Mouse (Mus musculus) stomach, postnatal 0 days (tissue): ENCODE results near the gene Trip11. TPM values are rescaled to one million over a fixed set of nuclear protein-coding genes. Genes with fewer than 3 reads are reported as not detected.

Experiments
- ATAC-seq: fragments of 200-750 bp; cut with Nextera tagmentation; 2 replicates; pipeline ENCODE4 v1.8.0; 2017; ENCODE audit not compliant: low FRiP score, low TSS enrichment
- DNase-seq: peaks from one replicate; pipeline ENCODE4 v3.0.0-alpha.2; 2016; ENCODE audit warnings: low spot score
- H3K27ac ChIP-seq: fragments of 300-500 bp; sonication (generic); replicated peaks from 2 replicates; pipeline ENCODE4 v1.5.1; 2014; ENCODE audit warnings: mild to moderate bottlenecking, control low read depth
- H3K27me3 ChIP-seq: fragments of 300-500 bp; sonication (generic); 2 replicates; pipeline ENCODE4 v1.6.1; 2014; ENCODE audit warnings: low read length; ENCODE audit not compliant: control insufficient read depth, insufficient read depth
- H3K36me3 ChIP-seq: fragments of 300-500 bp; sonication (generic); 2 replicates; pipeline ENCODE4 v1.6.1; 2014; ENCODE audit warnings: low read length, mixed read lengths; ENCODE audit not compliant: control insufficient read depth, insufficient read depth
- H3K4me1 ChIP-seq: fragments of 300-500 bp; sonication (generic); replicated peaks from 2 replicates; pipeline ENCODE4 v1.6.1; 2014; ENCODE audit warnings: antibody characterized with exemption; ENCODE audit not compliant: control insufficient read depth, insufficient read depth
- H3K4me2 ChIP-seq: fragments of 300-500 bp; sonication (generic); replicated peaks from 2 replicates; pipeline ENCODE4 v1.6.1; 2014; ENCODE audit warnings: low read depth, mild to moderate bottlenecking, control low read depth, moderate library complexity
- H3K4me3 ChIP-seq: fragments of 300-500 bp; sonication (generic); 2 replicates; pipeline ENCODE4 v1.5.1; 2014; ENCODE audit warnings: low read depth, low read length, control low read depth
- H3K9ac ChIP-seq: fragments of 300-500 bp; sonication (generic); 2 replicates; pipeline ENCODE4 v1.6.1; 2014; ENCODE audit warnings: mild to moderate bottlenecking, low read length, control low read depth, mixed read lengths
- H3K9me3 ChIP-seq: fragments of 300-500 bp; sonication (generic); 2 replicates; pipeline ENCODE4 v1.6.1; 2016; ENCODE audit warnings: low read length; ENCODE audit not compliant: control insufficient read depth
- CTCF ChIP-seq: IDR thresholded peaks from 2 replicates; pipeline ENCODE4 v1.5.1; 2016; ENCODE audit warnings: antibody characterized with exemption, low read depth, mild to moderate bottlenecking, moderate library complexity
- EP300 ChIP-seq: optimal IDR thresholded peaks from 2 replicates; pipeline ENCODE3; 2016; ENCODE audit warnings: antibody characterized with exemption
- WGBS: fragments of 180-500 bp; shearing (Covaris S2); extraction: QIAGEN DNeasy Blood & Tissue Kit; methylation state at CpG from one replicate; pipeline ENCODE4 v1.1.7; 2014; 5-methylcytosine and 5-hydroxymethylcytosine counted together
- polyA plus RNA-seq: library from polyadenylated mRNA; unstranded; fragments of >200 nt; fragmentation: Nextera tagmentation; extraction: Ambion mirVana; gene quantifications from 2 replicates; pipeline ENCODE4 v1.2.1, GENCODE M21; 2015

The Trip11 gene
- polyA plus RNA-seq, 1 experiment from 2014 or later = 24.3 TPM

GRCm38 (mm10) chr12:101816810-101817209, 96.3 kb downstream of the Trip11 start:
- H3K4me2 ChIP-seq = no peak overlapping the region
- H3K9me3 ChIP-seq = no peaks in the 10 kb centered on the region
- H3K9ac ChIP-seq = no peak overlapping the region
- WGBS = 47% methylated on average over 5 of the region's 5 CpGs
- TF ChIP-seq EP300 (no peak), CTCF (peak; percentile 61)
- no peaks in the 10 kb centered on the region for H3K27me3 ChIP-seq
- no peaks in the 10 kb centered on the region; the same call in 1 of the 2 replicates for H3K4me1 ChIP-seq
- ATAC-seq = 0 out of 2 replicates have a peak, but pooled peaks have one; percentile 17
- no peak overlapping the region for H3K4me3 ChIP-seq
- DNase-seq = peak; percentile 46
- H3K27ac ChIP-seq = no peak overlapping the region
- H3K36me3 ChIP-seq = no peaks in the 10 kb centered on the region

GRCm38 (mm10) chr12:101815796-101816195, 97.3 kb downstream of the Trip11 start:
- H3K4me1 ChIP-seq = no peaks in the 10 kb centered on the region; the same call in 1 of the 2 replicates
- no peak overlapping the region for H3K27ac ChIP-seq
- WGBS = 83% methylated on average over 6 of the region's 6 CpGs
- H3K27me3 ChIP-seq = no peaks in the 10 kb centered on the region
- ATAC-seq (no peak), DNase-seq (no peak)
- no peak overlapping the region for H3K4me3 ChIP-seq
- H3K4me2 ChIP-seq = no peak overlapping the region
- no peak for TF ChIP-seq CTCF
- TF ChIP-seq EP300 = no peak
- no peaks in the 10 kb centered on the region for H3K9me3 ChIP-seq
- H3K9ac ChIP-seq = no peak overlapping the region
- H3K36me3 ChIP-seq = no peaks in the 10 kb centered on the region

GRCm38 (mm10) chr12:101814423-101814822, 98.6 kb downstream of the Trip11 start:
- Histone ChIP-seq H3K4me2 (no peak overlapping the region), H3K4me3 (no peak overlapping the region), H3K27me3 (no peaks in the 10 kb centered on the region), H3K4me1 (no peaks in the 10 kb centered on the region; the same call in 1 of the 2 replicates), H3K27ac (no peak overlapping the region), H3K9me3 (no peaks in the 10 kb centered on the region), H3K36me3 (no peaks in the 10 kb centered on the region), H3K9ac (no peak overlapping the region)
- DNase-seq (no peak), ATAC-seq (no peak)
- 82% methylated on average over 2 of the region's 2 CpGs for WGBS
- TF ChIP-seq CTCF (no peak), EP300 (no peak)

- TF ChIP-seq EP300 (no peak), CTCF (peak; percentile 76)
- Histone ChIP-seq H3K9ac (no peak overlapping the region), H3K27me3 (no peaks in the 10 kb centered on the region), H3K4me2 (no peak overlapping the region), H3K36me3 (no peaks in the 10 kb centered on the region), H3K27ac (no peak overlapping the region), H3K9me3 (no peaks in the 10 kb centered on the region), H3K4me1 (no peaks in the 10 kb centered on the region), H3K4me3 (no peak overlapping the region)
- DNase-seq = no peak
- no peak for ATAC-seq
- 64% methylated on average over 6 of the region's 6 CpGs for WGBS
These were observed 101.9 kb downstream of the Trip11 start for GRCm38 (mm10) chr12:101811181-101811580.

- Histone ChIP-seq H3K27me3 (no peaks in the 10 kb centered on the region), H3K27ac (no peak overlapping the region), H3K9ac (no peak overlapping the region), H3K36me3 (no peaks in the 10 kb centered on the region), H3K4me3 (no peak overlapping the region), H3K4me2 (no peak overlapping the region), H3K4me1 (no peaks in the 10 kb centered on the region), H3K9me3 (no peaks in the 10 kb centered on the region)
- no peak for TF ChIP-seq EP300
- DNase-seq = no peak
- 52% methylated on average over 2 of the region's 2 CpGs for WGBS
- no peak for ATAC-seq
These were observed 102.6 kb downstream of the Trip11 start for GRCm38 (mm10) chr12:101810515-101810914.

- 71% methylated on average over 2 of the region's 2 CpGs for WGBS
- Histone ChIP-seq H3K4me3 (no peak overlapping the region), H3K9ac (no peak overlapping the region), H3K36me3 (no peaks in the 10 kb centered on the region), H3K4me1 (no peaks in the 10 kb centered on the region), H3K9me3 (no peaks in the 10 kb centered on the region), H3K27me3 (no peaks in the 10 kb centered on the region), H3K27ac (no peak overlapping the region), H3K4me2 (no peak overlapping the region)
- TF ChIP-seq CTCF = no peak
- no peak for TF ChIP-seq EP300
- ATAC-seq = peak; percentile 49; the same call in 1 of the 2 replicates
- peak; percentile 24 for DNase-seq
These were observed 105.7 kb downstream of the Trip11 start for GRCm38 (mm10) chr12:101807400-101807799.
